Mouse (Mus musculus) ovary, postnatal 36 days (tissue): ENCODE measurements at regions not wholly inside any gene's neighbourhood (a gene's known extent, or its start where the extent isn't known, plus 50 kb on each side); places are given as distances from the start of the nearest gene placed in this dataset.

Experiments
- DNase-seq: peaks from one replicate; pipeline ENCODE4 v3.0.0; 2022; ENCODE audit warnings: low spot score, mixed read lengths

GRCm38 (mm10) chr6:31083701-31084100, 124.8 kb upstream of the Klf14 start:
- no peak for DNase-seq

- no peak for DNase-seq
Measured at GRCm38 (mm10) chr6:31085063-31085759, 126.3 kb upstream of the Klf14 start.

GRCm38 (mm10) chr6:31085760-31086108, 126.9 kb upstream of the Klf14 start:
- DNase-seq: no peak

- DNase-seq: no peak
Measured at GRCm38 (mm10) chr6:31086283-31086682, 127.4 kb upstream of the Klf14 start.

GRCm38 (mm10) chr6:31086798-31087360, 128.0 kb upstream of the Klf14 start:
- DNase-seq: no peak

- DNase-seq: no peak
Measured at GRCm38 (mm10) chr6:31087511-31087910, 128.6 kb upstream of the Klf14 start.

- DNase-seq: no peak
Measured at GRCm38 (mm10) chr6:31088147-31088972, 129.5 kb upstream of the Klf14 start.

- no peak for DNase-seq
Measured at GRCm38 (mm10) chr6:31088973-31089368, 130.1 kb upstream of the Klf14 start.

GRCm38 (mm10) chr6:31090288-31090687, 131.4 kb upstream of the Klf14 start:
- DNase-seq: no peak

GRCm38 (mm10) chr6:31090791-31091190, 131.9 kb upstream of the Klf14 start:
- DNase-seq: no peak

GRCm38 (mm10) chr6:31092324-31092723, 133.4 kb upstream of the Klf14 start:
- no peak for DNase-seq

GRCm38 (mm10) chr6:31092760-31093159, 133.9 kb upstream of the Klf14 start:
- no peak for DNase-seq

- peak; percentile 66 for DNase-seq
Measured at GRCm38 (mm10) chr6:31095943-31096714, 137.3 kb upstream of the Klf14 start.

- no peak for DNase-seq
Measured at GRCm38 (mm10) chr6:31096787-31097186, 137.9 kb upstream of the Klf14 start.

- no peak for DNase-seq
Measured at GRCm38 (mm10) chr6:31097254-31097653, 138.4 kb upstream of the Klf14 start.

- DNase-seq: no peak
Measured at GRCm38 (mm10) chr6:31098106-31098505, 139.2 kb upstream of the Klf14 start.

- DNase-seq: no peak
Measured at GRCm38 (mm10) chr6:31100084-31100579, 141.3 kb upstream of the Klf14 start.

GRCm38 (mm10) chr6:31100749-31101148, 141.9 kb upstream of the Klf14 start:
- DNase-seq: no peak

- DNase-seq: no peak
Measured at GRCm38 (mm10) chr6:31106144-31106836, 147.4 kb upstream of the Klf14 start.

- no peak for DNase-seq
Measured at GRCm38 (mm10) chr6:31106856-31107359, 148.0 kb upstream of the Klf14 start.

GRCm38 (mm10) chr6:31107360-31107759, 148.5 kb upstream of the Klf14 start:
- no peak for DNase-seq
